Mouse (Mus musculus) liver, adult 2 months (tissue): Measurements from ENCODE around the gene Abi2.

ENCODE experiments used
- CTCF ChIP-seq: fragments of 200-500 bp; IDR thresholded peaks from 2 replicates; pipeline ENCODE4 v1.5.1; 2011; ENCODE audit warnings: low read depth, low read length, control low read depth
- POLR2A ChIP-seq: fragments of 200-500 bp; IDR thresholded peaks from 2 replicates; pipeline ENCODE4 v1.6.1; 2011; ENCODE audit warnings: low read length, control low read depth; ENCODE audit not compliant: insufficient read depth; ENCODE audit errors: extremely low read depth

GRCm38 (mm10) chr1:60361626-60362025, 47.8 kb upstream of the Abi2 start:
- no peak for TF ChIP-seq CTCF
- no peak for TF ChIP-seq POLR2A
